Mouse (Mus musculus): ENCODE data around the gene Skil. TPM values are rescaled to one million over a fixed set of nuclear protein-coding genes. Genes with fewer than 3 reads are reported as not detected.

Gene Skil
- total RNA-seq, 4 experiments from 2014 or later: 29.2 to 39.4 (median 34.0) TPM

Other genes starting within 250 kb of the Skil start
- gene Gpr160, start 239.1 kb upstream of the Skil start, total RNA-seq (2022): 1 to 10 TPM in 2 of 4 experiments, under 1 TPM in 2; 0.83 to 2.4 (median 0.97) TPM
- gene Phc3, start 125.6 kb upstream of the Skil start, total RNA-seq (2022): 10 to 100 TPM; 33.5 to 60.0 (median 42.9) TPM
- 10 to 100 TPM; 46.4 to 50.6 (median 50.1) TPM for gene Prkci, start 99.3 kb upstream of the Skil start, total RNA-seq (2022)
- gene Cldn11, start 54.9 kb downstream of the Skil start, total RNA-seq (2022): 10 to 100 TPM; 10.9 to 32.1 (median 18.4) TPM
- 1 to 10 TPM; 4.4 to 9.3 (median 6.1) TPM for gene Slc7a14, start 215.3 kb downstream of the Skil start, total RNA-seq (2022)